Mouse (Mus musculus) mouse trophoblast stem cell (cell line): ENCODE data around the gene Pxmp4.

Experiments used
- in situ Hi-C, 2 experiments: fragments of 300-500 bp; cut with MseI, MboI; formaldehyde crosslinking; loops; 2 replicates in 1 of 2; 3 replicates in 1 of 2; pipeline ENCODE4 v1.15.1; 2025

Gene Pxmp4

GRCm38 (mm10) chr2:154548688-154549087 lies 54.8 kb downstream of the Pxmp4 start:
- in situ Hi-C loops, result no loop called here

- in situ Hi-C loops, result no loop called here
Observed at GRCm38 (mm10) chr2:154546711-154547110, 56.8 kb downstream of the Pxmp4 start, which contains the start of gene 1700003F12Rik. TSS of gene 1700003F12Rik (plus strand) at chr2:154547085.

GRCm38 (mm10) chr2:154543567-154544347 lies 59.8 kb downstream of the Pxmp4 start:
- in situ Hi-C loops, result loop anchor here in 1 of 2 experiments (5.0 kb wide), 1 partner anchor 131 kb away; no protein-coding TSS in a partner anchor

DNA sequence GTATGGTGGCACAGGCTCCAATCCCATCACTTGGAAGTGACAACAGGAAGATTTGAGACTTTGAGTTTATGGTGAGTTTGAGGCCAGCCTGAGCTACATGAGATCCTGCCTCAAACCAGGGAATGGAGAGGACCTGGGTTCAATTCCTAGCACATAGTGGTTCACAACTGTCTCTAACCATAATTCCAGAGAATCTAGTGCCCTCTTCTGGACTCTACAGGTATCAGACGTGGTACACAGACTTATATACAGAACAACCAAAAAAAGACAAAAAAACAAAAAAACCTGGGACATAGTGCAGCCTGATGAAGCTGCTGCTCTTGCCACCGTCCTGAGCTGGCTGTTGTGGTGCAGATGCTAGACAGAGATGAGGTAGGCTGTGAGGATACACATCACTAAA lies 61.9 kb downstream of the Pxmp4 start:
- in situ Hi-C loops, result loop anchor here in 1 of 2 experiments (5.0 kb wide), 1 partner anchor 129 kb away; no protein-coding TSS in a partner anchor

GRCm38 (mm10) chr2:154539720-154540119 lies 63.8 kb downstream of the Pxmp4 start:
- in situ Hi-C loops, result loop anchor here in 1 of 2 experiments (5.0 kb wide), 1 partner anchor 127 kb away; no protein-coding TSS in a partner anchor

DNA sequence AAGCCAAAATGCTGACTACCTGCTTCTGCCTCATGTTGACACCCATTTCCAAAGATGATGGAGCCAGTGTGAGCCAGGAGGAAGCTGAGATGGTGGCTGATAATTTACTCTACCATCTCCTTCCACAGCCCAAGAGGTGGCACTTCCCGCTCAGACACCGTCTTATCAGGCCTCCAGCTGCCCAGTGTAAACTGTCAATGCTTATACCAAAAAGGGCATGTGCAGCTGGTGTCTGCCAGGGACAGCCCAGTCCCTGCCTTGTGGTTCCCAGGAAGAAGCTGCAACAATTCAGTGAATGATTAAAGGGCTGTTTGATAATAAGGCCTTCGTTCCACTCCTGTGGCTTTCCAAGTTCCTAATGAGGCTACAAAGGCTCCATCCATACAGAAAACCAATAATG lies 64.8 kb downstream of the Pxmp4 start:
- in situ Hi-C loops, result no loop called here

GRCm38 (mm10) chr2:154538310-154538709 lies 65.2 kb downstream of the Pxmp4 start:
- in situ Hi-C loops, result no loop called here
